Mouse (Mus musculus): ENCODE data around the gene Chchd1. TPM values are rescaled to one million over a fixed set of nuclear protein-coding genes. Genes with fewer than 3 reads are reported as not detected.

Chchd1 gene
- polyA plus RNA-seq, 1 experiment from 2014 or later, result 88.5 TPM

DNA sequence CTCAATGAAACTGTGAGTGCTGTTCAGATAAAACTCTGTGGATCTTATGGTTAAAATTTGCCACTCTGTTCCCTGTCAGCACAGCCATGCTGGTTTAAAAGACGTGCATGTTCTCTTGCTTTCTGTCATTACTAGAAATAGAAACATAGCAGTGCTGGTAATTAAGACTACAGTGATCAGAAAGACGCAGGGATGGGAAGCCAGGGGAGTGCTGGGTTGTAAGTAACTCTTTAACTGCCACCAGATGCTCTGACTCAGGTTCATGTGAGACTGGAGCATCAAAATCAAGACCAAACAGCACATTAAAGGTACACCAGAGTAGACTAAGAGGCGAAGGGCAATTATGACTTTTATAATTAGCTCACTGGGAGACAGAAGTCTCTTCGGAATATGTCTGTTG lies 45.6 kb downstream of the Chchd1 start:
- no peaks in the 10 kb centered on the region for H3K4me1 ChIP-seq (ENCODE audit: insufficient read depth)
- WGBS (ENCODE audit: insufficient replicate concordance), result 78% methylated on average over 4 of the region's 4 CpGs
- H3K9me3 ChIP-seq (ENCODE audit: low read length), result no peaks in the 10 kb centered on the region
- H3K27ac ChIP-seq (ENCODE audit: low read depth), result no peak overlapping the region
- H3K27me3 ChIP-seq (ENCODE audit: insufficient read depth, low read length), result no peaks in the 10 kb centered on the region
- H3K36me3 ChIP-seq (replicated peaks; ENCODE audit: insufficient read depth, low read length), result peaks cover 18% of the 10 kb centered on the region; the same call in 1 of the 2 replicates
- no peak overlapping the region for H3K4me3 ChIP-seq (ENCODE audit: low read depth, low read length)
- H3K4me2 ChIP-seq (ENCODE audit: low read depth, low read length), result no peak overlapping the region
- DNase-seq, result no peak
- ATAC-seq, result no peak
- no peak for TF ChIP-seq EP300 (IDR thresholded peaks at IDR 0.05; ENCODE audit: low read depth)
- no peak for TF ChIP-seq CTCF (IDR thresholded peaks at IDR 0.05; ENCODE audit: low read depth)
- no peak overlapping the region for H3K9ac ChIP-seq (replicated peaks)

DNA sequence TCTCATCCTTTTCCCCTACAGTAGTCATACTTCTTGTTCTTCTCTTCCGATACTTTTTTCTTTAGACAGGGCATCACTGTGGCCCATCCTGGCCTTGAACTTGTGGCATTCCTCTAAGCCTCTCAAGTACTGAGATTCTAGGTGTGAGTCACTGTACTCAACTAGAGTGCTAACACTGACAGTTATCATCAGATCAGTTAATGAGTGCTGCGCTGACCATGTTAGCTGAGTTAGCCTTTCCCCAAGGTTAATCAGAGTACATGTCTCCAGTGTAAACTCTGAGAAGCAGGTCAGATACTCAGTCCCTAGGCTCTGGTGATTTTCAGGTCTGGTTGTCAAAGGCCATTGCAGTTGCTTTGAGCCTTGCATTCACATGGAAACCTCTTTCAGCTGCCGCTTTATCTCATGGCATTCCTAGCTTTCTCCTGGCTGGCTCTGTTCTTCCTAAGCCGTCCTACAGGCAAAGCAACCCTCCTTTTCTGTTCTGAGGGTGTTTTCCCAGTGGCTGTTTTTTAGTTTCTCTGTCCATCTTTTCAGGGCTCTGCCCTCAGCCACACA lies 46.8 kb downstream of the Chchd1 start:
- Histone ChIP-seq H3K4me2 (ENCODE audit: low read depth, low read length) (no peak overlapping the region), H3K4me1 (ENCODE audit: insufficient read depth) (no peaks in the 10 kb centered on the region), H3K9ac (replicated peaks) (no peak overlapping the region), H3K27me3 (ENCODE audit: insufficient read depth, low read length) (no peaks in the 10 kb centered on the region), H3K4me3 (ENCODE audit: low read depth, low read length) (no peak overlapping the region), H3K36me3 (replicated peaks; ENCODE audit: insufficient read depth, low read length) (peaks cover 8% of the 10 kb centered on the region; the same call in 1 of the 2 replicates), H3K9me3 (ENCODE audit: low read length) (no peaks in the 10 kb centered on the region), H3K27ac (ENCODE audit: low read depth) (no peak overlapping the region)
- TF ChIP-seq CTCF (IDR thresholded peaks at IDR 0.05; ENCODE audit: low read depth) (no peak), EP300 (IDR thresholded peaks at IDR 0.05; ENCODE audit: low read depth) (no peak)
- ATAC-seq (no peak), DNase-seq (no peak)
- 84% methylated on average over 4 of the region's 4 CpGs for WGBS (ENCODE audit: insufficient replicate concordance)

DNA sequence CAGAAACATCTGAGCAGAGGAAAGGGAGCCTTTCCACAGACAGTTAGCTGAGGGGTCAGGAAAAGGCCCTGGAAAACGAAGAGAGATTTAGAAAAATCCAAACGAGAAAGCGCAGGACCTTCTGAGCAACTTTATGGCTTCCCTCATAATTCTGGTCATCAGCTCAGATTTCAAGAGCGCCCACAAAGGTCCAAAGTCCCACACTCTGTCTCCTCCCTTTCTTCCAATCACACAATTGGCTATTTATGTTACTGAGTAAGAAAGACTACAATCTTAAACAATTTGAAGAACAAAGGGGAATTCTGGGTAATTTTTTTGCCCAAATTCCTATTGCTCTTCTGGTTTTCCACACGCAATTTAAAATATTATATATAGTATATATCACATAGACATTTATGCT lies 47.7 kb downstream of the Chchd1 start:
- DNase-seq (no peak), ATAC-seq (no peak)
- H3K4me1 ChIP-seq (ENCODE audit: insufficient read depth), result no peaks in the 10 kb centered on the region
- no peaks in the 10 kb centered on the region for H3K27me3 ChIP-seq (ENCODE audit: insufficient read depth, low read length)
- 81% methylated on average over 5 of the region's 5 CpGs for WGBS (ENCODE audit: insufficient replicate concordance)
- TF ChIP-seq CTCF (IDR thresholded peaks at IDR 0.05; ENCODE audit: low read depth) (no peak), EP300 (IDR thresholded peaks at IDR 0.05; ENCODE audit: low read depth) (no peak)
- peaks cover 4% of the 10 kb centered on the region for H3K36me3 ChIP-seq (replicated peaks; ENCODE audit: insufficient read depth, low read length)
- H3K9me3 ChIP-seq (ENCODE audit: low read length), result no peaks in the 10 kb centered on the region
- no peak overlapping the region for H3K9ac ChIP-seq (replicated peaks)
- H3K27ac ChIP-seq (ENCODE audit: low read depth), result no peak overlapping the region
- H3K4me3 ChIP-seq (ENCODE audit: low read depth, low read length), result no peak overlapping the region
- no peak overlapping the region for H3K4me2 ChIP-seq (ENCODE audit: low read depth, low read length)

DNA sequence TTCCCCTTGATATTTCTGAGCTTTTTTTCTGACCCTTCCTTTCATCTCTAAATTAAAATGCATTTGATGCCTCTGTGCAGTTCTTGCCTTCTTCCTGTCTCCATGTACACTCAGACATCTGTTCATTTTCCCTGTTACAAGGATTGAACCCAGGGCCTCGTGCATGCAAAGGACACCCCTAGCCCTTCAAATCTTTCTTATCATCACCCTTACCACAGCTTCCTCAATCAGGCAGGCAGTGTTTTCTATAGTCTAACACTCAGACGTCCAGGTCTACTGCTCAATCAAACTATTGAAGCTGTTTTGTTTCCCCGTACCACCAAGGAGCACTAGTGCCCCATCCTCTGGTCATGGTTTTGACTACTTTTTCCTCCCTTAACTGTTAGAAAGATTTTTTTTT lies 51.0 kb downstream of the Chchd1 start:
- no peaks in the 10 kb centered on the region for H3K27me3 ChIP-seq (ENCODE audit: insufficient read depth, low read length)
- no peak overlapping the region for H3K4me3 ChIP-seq (ENCODE audit: low read depth, low read length)
- H3K9me3 ChIP-seq (ENCODE audit: low read length), result no peaks in the 10 kb centered on the region
- ATAC-seq (no peak), DNase-seq (no peak)
- H3K4me2 ChIP-seq (ENCODE audit: low read depth, low read length), result no peak overlapping the region
- H3K4me1 ChIP-seq (ENCODE audit: insufficient read depth), result no peaks in the 10 kb centered on the region
- WGBS (ENCODE audit: insufficient replicate concordance), result 44% methylated on average over 3 of the region's 3 CpGs
- no peak overlapping the region for H3K9ac ChIP-seq (replicated peaks)
- no peak overlapping the region for H3K27ac ChIP-seq (ENCODE audit: low read depth)
- TF ChIP-seq CTCF (IDR thresholded peaks at IDR 0.05; ENCODE audit: low read depth), result no peak
- no peak for TF ChIP-seq EP300 (IDR thresholded peaks at IDR 0.05; ENCODE audit: low read depth)
- H3K36me3 ChIP-seq (replicated peaks; ENCODE audit: insufficient read depth, low read length), result peaks cover 18% of the 10 kb centered on the region

Small RNA genes lying within 50 kb of the gene (microRNA-seq; reads per million reads assigned to microRNA genes)
- gene Mir6946, result 4.1 reads per million, percentile 3 among the genes with 10 or more reads in this experiment

Other genes starting within 250 kb of the Chchd1 start
- 26.1 and 29.2 TPM in 2 replicates for gene Anxa7, start 222.9 kb upstream of the Chchd1 start, polyA plus RNA-seq (2015; fragmentation: Nextera tagmentation; extraction: Ambion mirVana)
- gene Mss51, start 206.1 kb upstream of the Chchd1 start, polyA plus RNA-seq (2015; fragmentation: Nextera tagmentation; extraction: Ambion mirVana), result 0.40 and 0.41 TPM in 2 replicates
- 13.6 and 14.9 TPM in 2 replicates for gene Ppp3cb, start 156.4 kb upstream of the Chchd1 start, polyA plus RNA-seq (2015; fragmentation: Nextera tagmentation; extraction: Ambion mirVana)
- 0.44 and 0.58 TPM in 2 replicates for gene Usp54, start 61.9 kb upstream of the Chchd1 start, polyA plus RNA-seq (2015; fragmentation: Nextera tagmentation; extraction: Ambion mirVana)
- 0.41 and 8.8 TPM in 2 replicates for gene Myoz1, start 46.5 kb upstream of the Chchd1 start, polyA plus RNA-seq (2015; fragmentation: Nextera tagmentation; extraction: Ambion mirVana)
- 0.05 and 0.38 TPM in 2 replicates for gene Synpo2l, start 34.7 kb upstream of the Chchd1 start, polyA plus RNA-seq (2015; fragmentation: Nextera tagmentation; extraction: Ambion mirVana)
- 30.8 and 31.3 TPM in 2 replicates for gene Sec24c, start 28.7 kb upstream of the Chchd1 start, polyA plus RNA-seq (2015; fragmentation: Nextera tagmentation; extraction: Ambion mirVana)
- 4.4 and 5.1 TPM in 2 replicates for gene Fut11, start 8.0 kb upstream of the Chchd1 start, polyA plus RNA-seq (2015; fragmentation: Nextera tagmentation; extraction: Ambion mirVana)
- 5.3 and 6.4 TPM in 2 replicates for gene Zswim8, start 4.5 kb downstream of the Chchd1 start, polyA plus RNA-seq (2015; fragmentation: Nextera tagmentation; extraction: Ambion mirVana)
- gene Ndst2, start 31.6 kb downstream of the Chchd1 start, polyA plus RNA-seq (2015; fragmentation: Nextera tagmentation; extraction: Ambion mirVana), result 11.7 and 12.6 TPM in 2 replicates
- 6.6 and 7.2 TPM in 2 replicates for gene Camk2g, start 91.1 kb downstream of the Chchd1 start, polyA plus RNA-seq (2015; fragmentation: Nextera tagmentation; extraction: Ambion mirVana)
- gene Plau, start 133.7 kb downstream of the Chchd1 start, polyA plus RNA-seq (2015; fragmentation: Nextera tagmentation; extraction: Ambion mirVana), result 0.83 and 0.84 TPM in 2 replicates
- gene Vcl, start 226.4 kb downstream of the Chchd1 start, polyA plus RNA-seq (2015; fragmentation: Nextera tagmentation; extraction: Ambion mirVana), result 9.3 and 11.6 TPM in 2 replicates

Data from liver, postnatal 0 days (tissue).